Mouse (Mus musculus) MEL (cell line): ENCODE data around the gene Hdgfl2. TPM values are rescaled to one million over a fixed set of nuclear protein-coding genes. Genes with fewer than 3 reads are reported as not detected.
"Not testable (repeated sequence)": the region's sequence is repeated elsewhere in the genome, so short reads cannot be mapped to it uniquely, and the experiment has no call there.

Experiments
- DNase-seq: peaks from one replicate; pipeline ENCODE4 v3.0.0; 2011; ENCODE audit warnings: low read depth, low spot score
- H3K27ac ChIP-seq: 2 replicates; pipeline ENCODE4 v1.5.1; 2012; ENCODE audit warnings: low read depth, mild to moderate bottlenecking, control low read depth, low read length, moderate library complexity; ENCODE audit not compliant: control insufficient read depth
- H3K27me3 ChIP-seq, 2 experiments: fragments of 150-350 bp in 1 of 2; sonication (generic) in 1 of 2; 2 replicates each; pipeline ENCODE4 v1.6.1; 2012; ENCODE audit warnings: low read length in 2 of 2, mild to moderate bottlenecking in 2 of 2, improper control_type of control experiment in 1 of 2, moderate library complexity in 1 of 2; ENCODE audit not compliant: insufficient read depth in 2 of 2, control insufficient read depth in 1 of 2
- H3K36me3 ChIP-seq, 2 experiments: 2 replicates each; pipeline ENCODE4 v1.6.1; 2012 to 2014; ENCODE audit warnings: low read length in 2 of 2, improper control_type of control experiment in 1 of 2, inconsistent platforms in 1 of 2, mild to moderate bottlenecking in 1 of 2; ENCODE audit not compliant: insufficient read depth in 2 of 2, control insufficient read depth in 1 of 2
- H3K4me1 ChIP-seq, 2 experiments: fragments of 150-350 bp in 1 of 2; sonication (generic) in 1 of 2; 2 replicates each; pipeline ENCODE4 v1.6.1; 2012; ENCODE audit warnings: low read length in 2 of 2, improper control_type of control experiment in 1 of 2, mild to moderate bottlenecking in 1 of 2; ENCODE audit not compliant: insufficient read depth in 2 of 2, control insufficient read depth in 1 of 2
- H3K4me3 ChIP-seq, 2 experiments: fragments of 150-350 bp in 1 of 2; sonication (generic) in 1 of 2; 2 replicates each; pipeline ENCODE4 v1.5.1; 2012; ENCODE audit warnings: low read depth in 2 of 2, low read length in 2 of 2, mild to moderate bottlenecking in 2 of 2, moderate library complexity in 2 of 2, control low read depth in 1 of 2, improper control_type of control experiment in 1 of 2; ENCODE audit not compliant: control insufficient read depth in 1 of 2, insufficient read depth in 1 of 2
- H3K79me2 ChIP-seq: 2 replicates; pipeline ENCODE4 v1.6.1; 2012; ENCODE audit warnings: mild to moderate bottlenecking, low read length, moderate library complexity; ENCODE audit not compliant: control insufficient read depth, poor library complexity, insufficient read depth
- H3K9ac ChIP-seq: 2 replicates; pipeline ENCODE4 v1.6.1; 2012; ENCODE audit warnings: low read depth, mild to moderate bottlenecking, control low read depth, low read length, moderate library complexity; ENCODE audit not compliant: control insufficient read depth, poor library complexity, severe bottlenecking
- H3K9me3 ChIP-seq: fragments of 150-350 bp; sonication (generic); replicated peaks from 2 replicates; pipeline ENCODE4 v1.6.1; 2012; ENCODE audit warnings: mild to moderate bottlenecking, low read length, improper control_type of control experiment, moderate library complexity; ENCODE audit not compliant: insufficient read depth
- ELF1 ChIP-seq: IDR thresholded peaks from 2 replicates; pipeline ENCODE4 v1.6.1; 2014; ENCODE audit warnings: low read depth, mild to moderate bottlenecking, inconsistent platforms, low read length, improper control_type of control experiment, moderate library complexity
- GABPA ChIP-seq: IDR thresholded peaks from 2 replicates; pipeline ENCODE4 v1.6.1; 2012; ENCODE audit warnings: low read depth, mild to moderate bottlenecking, inconsistent platforms, low read length, improper control_type of control experiment, moderate library complexity
- GATA1 ChIP-seq: IDR thresholded peaks from 2 replicates; pipeline ENCODE4 v1.6.1; 2011; ENCODE audit warnings: low read depth, low read length, improper control_type of control experiment
- KAT2A ChIP-seq: conservative IDR thresholded peaks from 2 replicates; pipeline ENCODE4 v1.6.1; 2012; ENCODE audit warnings: low read depth, low read length, improper control_type of control experiment, inconsistent platforms
- MAFK ChIP-seq: IDR thresholded peaks from 2 replicates; pipeline ENCODE4 v1.6.1; 2011; ENCODE audit warnings: low read depth, mild to moderate bottlenecking, low read length, improper control_type of control experiment, borderline replicate concordance
- MEF2A ChIP-seq: IDR thresholded peaks from 2 replicates; pipeline ENCODE4 v1.6.1; 2014; ENCODE audit warnings: low read depth, mild to moderate bottlenecking, inconsistent platforms, low read length, improper control_type of control experiment; ENCODE audit not compliant: poor library complexity, insufficient replicate concordance, severe bottlenecking; ENCODE audit errors: extremely low read depth
- MXI1 ChIP-seq: IDR thresholded peaks from 2 replicates; pipeline ENCODE4 v1.6.1; 2011; ENCODE audit warnings: mild to moderate bottlenecking, low read depth, low read length, improper control_type of control experiment
- NRF1 ChIP-seq: IDR thresholded peaks from 2 replicates; pipeline ENCODE4 v1.6.1; 2014; ENCODE audit warnings: low read depth, mild to moderate bottlenecking, inconsistent platforms, low read length, improper control_type of control experiment, moderate library complexity; ENCODE audit not compliant: poor library complexity, insufficient read depth, severe bottlenecking
- RAD21 ChIP-seq: IDR thresholded peaks from 2 replicates; pipeline ENCODE4 v1.6.1; 2011; ENCODE audit warnings: mild to moderate bottlenecking, low read depth, low read length, improper control_type of control experiment
- SIN3A ChIP-seq: IDR thresholded peaks from 2 replicates; pipeline ENCODE4 v1.6.1; 2012; ENCODE audit warnings: low read length, improper control_type of control experiment, inconsistent platforms
- TAL1 ChIP-seq: IDR thresholded peaks from 2 replicates; pipeline ENCODE4 v1.6.1; 2012; ENCODE audit warnings: mild to moderate bottlenecking, inconsistent platforms, low read length, moderate library complexity, mixed read lengths
- TBP ChIP-seq: IDR thresholded peaks from 2 replicates; pipeline ENCODE4 v1.8.0; 2011; ENCODE audit warnings: low read depth, low read length, improper control_type of control experiment
- USF2 ChIP-seq, 2 experiments: IDR thresholded peaks; 2 replicates each; pipeline ENCODE4 v1.6.1; 2011 to 2012; ENCODE audit warnings: improper control_type of control experiment in 2 of 2, low read length in 2 of 2, borderline replicate concordance in 1 of 2, inconsistent platforms in 1 of 2, low read depth in 1 of 2, mild to moderate bottlenecking in 1 of 2; ENCODE audit not compliant: insufficient read depth in 1 of 2
- ZKSCAN1 ChIP-seq: IDR thresholded peaks from 2 replicates; pipeline ENCODE4 v1.6.1; 2012; ENCODE audit warnings: low read depth, mild to moderate bottlenecking, inconsistent platforms, low read length, improper control_type of control experiment, moderate library complexity
- polyA plus RNA-seq, 2 experiments: library from polyadenylated mRNA; stranded (reverse) in 1 of 2; unstranded in 1 of 2; fragments of >175 nt in 1 of 2; fragments of >200 nt in 1 of 2; gene quantifications; 2 replicates each; pipeline versions ENCODE4 v1.2.1 to v1.2.4; 2012; ENCODE audit warnings: low replicate concordance in 2 of 2, low read depth in 1 of 2; ENCODE audit not compliant: insufficient read length in 2 of 2, insufficient read depth in 1 of 2, missing spikeins in 1 of 2
- total RNA-seq: library from RNA; depleted of rRNA; stranded (reverse); fragments of 300-350 nt; gene quantifications from 2 replicates; pipeline ENCODE4 v1.2.3, GENCODE M21; 2012

Hdgfl2 gene
- total and polyA plus RNA-seq, 3 experiments = 71.9 to 132 TPM; not detected in 1

DNA sequence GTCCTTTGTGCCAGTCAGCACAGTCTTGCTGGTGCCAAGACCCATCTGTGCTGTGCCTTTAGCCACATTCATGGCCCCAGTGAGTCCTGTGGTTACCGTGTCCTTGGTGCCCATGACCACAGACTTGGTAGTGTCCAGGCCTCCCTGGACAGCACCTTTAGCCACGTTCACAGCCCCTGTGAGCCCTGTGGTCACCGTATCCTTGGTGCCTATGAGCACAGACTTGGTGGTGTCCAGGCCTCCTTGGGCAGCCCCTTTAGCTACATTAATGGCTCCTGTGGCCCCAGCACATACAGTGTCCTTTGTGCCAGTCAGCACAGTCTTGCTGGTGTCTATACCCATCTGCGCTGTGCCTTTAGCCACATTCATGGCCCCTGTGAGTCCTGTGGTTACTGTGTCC, 27.0 kb downstream of the Hdgfl2 start:
- not testable (repeated sequence) for H3K27ac ChIP-seq, H3K4me1 ChIP-seq, H3K9ac ChIP-seq, H3K27me3 ChIP-seq, H3K4me3 ChIP-seq, H3K9me3 ChIP-seq, H3K36me3 ChIP-seq, H3K79me2 ChIP-seq, DNase-seq

DNA sequence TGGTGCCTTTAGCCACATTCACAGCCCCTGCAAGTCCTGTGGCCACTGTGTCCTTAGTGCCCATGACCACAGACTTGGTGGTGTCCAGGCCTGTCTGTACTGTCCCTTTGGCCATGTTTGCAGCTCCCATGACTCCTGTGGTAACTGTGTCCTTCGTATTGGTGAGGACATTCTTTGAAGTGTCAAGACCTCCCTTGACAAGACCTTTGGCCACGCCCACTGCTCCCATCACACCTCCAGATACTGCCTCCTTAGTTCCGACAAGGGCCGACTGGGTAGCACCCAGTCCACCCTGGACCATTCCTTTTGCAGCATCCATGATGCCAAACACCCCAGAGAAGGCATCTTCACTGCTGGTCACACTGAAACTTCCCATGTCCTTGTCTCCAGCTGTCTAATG, 27.5 kb downstream of the Hdgfl2 start:
- DNase-seq = no peak
- Histone ChIP-seq H3K4me3 (no peak overlapping the region), H3K9me3 (no peaks in the 10 kb centered on the region), H3K4me1 (no peaks in the 10 kb centered on the region), H3K9ac (no peak overlapping the region), H3K27me3 (no peaks in the 10 kb centered on the region), H3K36me3 (no peaks in the 10 kb centered on the region; a peak in 1 of 4 replicates), H3K79me2 (no peaks in the 10 kb centered on the region), H3K27ac (no peak overlapping the region)
- TF ChIP-seq SIN3A (no peak), RAD21 (no peak), TAL1 (no peak), GATA1 (no peak), TBP (no peak), MAFK (no peak), NRF1 (no peak)

DNA sequence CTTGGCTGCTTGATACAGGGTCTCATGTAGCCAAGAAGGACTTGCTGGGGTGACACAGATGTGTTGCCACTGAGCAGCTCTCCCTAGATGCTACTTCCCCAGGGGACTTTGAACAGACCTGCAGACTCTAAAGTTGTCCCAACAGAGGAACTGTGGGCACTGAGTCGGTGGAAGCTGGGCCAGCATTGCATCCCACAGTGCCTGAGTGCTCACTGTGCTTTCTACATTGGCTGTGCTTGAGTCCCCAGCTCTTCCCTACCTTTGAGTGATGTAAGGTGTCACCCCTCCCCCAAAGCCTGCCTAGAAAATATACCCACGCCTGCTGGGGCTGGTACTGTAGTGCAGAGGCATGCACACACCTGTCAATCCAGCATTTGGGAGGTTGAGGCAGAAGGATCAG, 28.3 kb downstream of the Hdgfl2 start:
- Histone ChIP-seq H3K27me3 (no peaks in the 10 kb centered on the region), H3K36me3 (no peaks in the 10 kb centered on the region), H3K9me3 (no peaks in the 10 kb centered on the region), H3K9ac (no peak overlapping the region), H3K27ac (no peak overlapping the region), H3K79me2 (no peaks in the 10 kb centered on the region), H3K4me1 (no peaks in the 10 kb centered on the region), H3K4me3 (no peak overlapping the region)
- no peak for DNase-seq
- no peak for TF ChIP-seq USF2 (IDR thresholded peaks at IDR 0.05; ENCODE audit: borderline replicate concordance in 1 of 2, insufficient read depth in 1 of 2, low read depth in 1 of 2, low read length in 2 of 2)
- TF ChIP-seq ZKSCAN1 = no peak
- TF ChIP-seq GABPA = no peak
- no peak for TF ChIP-seq MXI1
- TF ChIP-seq ELF1 = no peak
- no peak for TF ChIP-seq MAFK
- TF ChIP-seq KAT2A = no peak
- no peak for TF ChIP-seq MEF2A
